Mouse (Mus musculus) MEL (cell line): ENCODE data around the gene Arfip1.

Source experiments
- MYB ChIP-seq: IDR thresholded peaks from 2 replicates; pipeline ENCODE4 v1.6.1; 2011; ENCODE audit warnings: mild to moderate bottlenecking, low read depth, low read length, improper control_type of control experiment
- SMC3 ChIP-seq: IDR thresholded peaks from 2 replicates; pipeline ENCODE4 v1.6.1; 2011; ENCODE audit warnings: low read depth, low read length, improper control_type of control experiment
- TBP ChIP-seq: IDR thresholded peaks from 2 replicates; pipeline ENCODE4 v1.8.0; 2011; ENCODE audit warnings: low read depth, low read length, improper control_type of control experiment
- USF1 ChIP-seq: IDR thresholded peaks from 2 replicates; pipeline ENCODE4 v1.6.1; 2014; ENCODE audit warnings: low read depth, mild to moderate bottlenecking, inconsistent platforms, low read length, improper control_type of control experiment, moderate library complexity

GRCm38 (mm10) chr3:84502101-84502500 is 80.3 kb downstream of the Arfip1 start:
- TF ChIP-seq SMC3 (no peak), USF1 (no peak), MYB (no peak), TBP (no peak)
